Mouse (Mus musculus) layer of hippocampus, adult 18-20 months (tissue): Measurements from ENCODE around the gene Myh4. TPM values are rescaled to one million over a fixed set of nuclear protein-coding genes. Genes with fewer than 3 reads are reported as not detected.

Source experiments
- total RNA-seq, 2 experiments: library from RNA; stranded (reverse); gene quantifications; 2 replicates each; pipeline ENCODE4 v1.2.3; 2021

Gene Myh4
- total RNA-seq, 2 experiments from 2014 or later = 0.10 to 0.15 TPM

Other genes starting within 250 kb of the Myh4 start
- under 1 TPM; 0.61 to 0.67 TPM for gene Tmem220, start 212.9 kb upstream of the Myh4 start, total RNA-seq
- gene Adprm, start 185.4 kb upstream of the Myh4 start, total RNA-seq = 10 to 100 TPM; 21.1 to 23.0 TPM
- gene Sco1, start 185.4 kb upstream of the Myh4 start, total RNA-seq = 10 to 100 TPM; 10.3 TPM
- gene Myh3, start 159.7 kb upstream of the Myh4 start, total RNA-seq = under 1 TPM; 0.57 to 0.61 TPM
- gene Myh2, start 67.0 kb upstream of the Myh4 start, total RNA-seq = under 1 TPM; 0.15 to 0.25 TPM
- under 1 TPM; 0.10 to 0.17 TPM for gene Myh1, start 38.0 kb upstream of the Myh4 start, total RNA-seq
- 1 to 10 TPM; 1.4 to 1.6 TPM for gene Myh8, start 39.1 kb downstream of the Myh4 start, total RNA-seq
- under 1 TPM; 0.10 to 0.12 TPM for gene Myh13, start 83.6 kb downstream of the Myh4 start, total RNA-seq
- 100 to 1,000 TPM; 457 to 462 TPM for gene Gas7, start 217.4 kb downstream of the Myh4 start, total RNA-seq